Mouse (Mus musculus) kidney, embryonic 14.5 days (tissue): ENCODE data around the gene Cnnm2. TPM values are rescaled to one million over a fixed set of nuclear protein-coding genes. Genes with fewer than 3 reads are reported as not detected.
A peak's percentile ranks its signal among the peaks of the same experiment; 100 is the strongest.

Experiments
- ATAC-seq: fragments of 200-750 bp; cut with Nextera tagmentation; 2 replicates; pipeline ENCODE4 v1.8.0; 2017; ENCODE audit warnings: moderate number of reproducible peaks, mild to moderate bottlenecking, moderate TSS enrichment, moderate library complexity; ENCODE audit not compliant: low FRiP score, low TSS enrichment
- H3K27ac ChIP-seq: fragments of 300-500 bp; sonication (generic); 2 replicates; pipeline ENCODE4 v1.5.1; 2014; ENCODE audit warnings: low read depth, mild to moderate bottlenecking, low read length, moderate library complexity, mixed read lengths
- H3K27me3 ChIP-seq: fragments of 300-500 bp; sonication (generic); 2 replicates; pipeline ENCODE4 v1.6.1; 2014; ENCODE audit warnings: mild to moderate bottlenecking, low read length; ENCODE audit not compliant: control insufficient read depth, insufficient read depth
- H3K36me3 ChIP-seq: fragments of 300-500 bp; sonication (generic); 2 replicates; pipeline ENCODE4 v1.6.1; 2014; ENCODE audit warnings: low read length, mixed read lengths; ENCODE audit not compliant: control insufficient read depth, insufficient read depth
- H3K4me1 ChIP-seq: fragments of 300-500 bp; sonication (generic); 2 replicates; pipeline ENCODE4 v1.6.1; 2014; ENCODE audit warnings: low read length, mixed read lengths; ENCODE audit not compliant: control insufficient read depth, insufficient read depth
- H3K4me2 ChIP-seq: fragments of 300-500 bp; sonication (generic); replicated peaks from 2 replicates; pipeline ENCODE4 v1.6.1; 2014; ENCODE audit warnings: low read depth, mild to moderate bottlenecking, low read length
- H3K4me3 ChIP-seq: fragments of 300-500 bp; sonication (generic); 2 replicates; pipeline ENCODE4 v1.5.1; 2014; ENCODE audit warnings: mild to moderate bottlenecking, low read length
- H3K9ac ChIP-seq: fragments of 300-500 bp; sonication (generic); 2 replicates; pipeline ENCODE4 v1.6.1; 2014; ENCODE audit warnings: low read depth, mild to moderate bottlenecking, low read length, moderate library complexity
- H3K9me3 ChIP-seq: fragments of 300-500 bp; sonication (generic); 2 replicates; pipeline ENCODE4 v1.6.1; 2016; ENCODE audit warnings: low read length; ENCODE audit not compliant: control insufficient read depth
- WGBS: fragments of 180-500 bp; shearing (Covaris S2); extraction: QIAGEN DNeasy Blood & Tissue Kit; methylation state at CpG from one replicate; pipeline ENCODE4 v1.1.7; 2014; 5-methylcytosine and 5-hydroxymethylcytosine counted together
- polyA plus RNA-seq: library from polyadenylated mRNA; unstranded; fragments of >200 nt; fragmentation: Nextera tagmentation; extraction: Ambion mirVana; gene quantifications from 2 replicates; pipeline ENCODE4 v1.2.1, GENCODE M21; 2014

Gene Cnnm2
- polyA plus RNA-seq, 1 experiment from 2014 or later, result 6.8 TPM

GRCm38 (mm10) chr19:46869049-46869448 lies 107.7 kb downstream of the Cnnm2 start:
- Histone ChIP-seq H3K4me1 (peaks cover 14% of the 10 kb centered on the region; the same call in 1 of the 2 replicates), H3K36me3 (no peaks in the 10 kb centered on the region), H3K9ac (no peak overlapping the region), H3K27ac (no peak overlapping the region), H3K4me2 (no peak overlapping the region), H3K9me3 (no peaks in the 10 kb centered on the region), H3K27me3 (no peaks in the 10 kb centered on the region), H3K4me3 (no peak overlapping the region)
- 53% methylated on average over 11 of the region's 11 CpGs for WGBS
- ATAC-seq, result 0 out of 2 replicates have a peak, but pooled peaks have one; percentile 26

- ATAC-seq, result peak; percentile 77
- 11% methylated on average over 6 of the region's 6 CpGs for WGBS
- no peak overlapping the region for H3K4me3 ChIP-seq
- H3K9ac ChIP-seq, result no peak overlapping the region
- no peaks in the 10 kb centered on the region for H3K9me3 ChIP-seq
- peaks cover 13% of the 10 kb centered on the region; the same call in 1 of the 2 replicates for H3K4me1 ChIP-seq
- H3K4me2 ChIP-seq, result no peak overlapping the region
- H3K27ac ChIP-seq, result no peak overlapping the region
- no peaks in the 10 kb centered on the region for H3K27me3 ChIP-seq
- H3K36me3 ChIP-seq, result no peaks in the 10 kb centered on the region
Measured at GRCm38 (mm10) chr19:46869526-46869925, 108.1 kb downstream of the Cnnm2 start.

DNA sequence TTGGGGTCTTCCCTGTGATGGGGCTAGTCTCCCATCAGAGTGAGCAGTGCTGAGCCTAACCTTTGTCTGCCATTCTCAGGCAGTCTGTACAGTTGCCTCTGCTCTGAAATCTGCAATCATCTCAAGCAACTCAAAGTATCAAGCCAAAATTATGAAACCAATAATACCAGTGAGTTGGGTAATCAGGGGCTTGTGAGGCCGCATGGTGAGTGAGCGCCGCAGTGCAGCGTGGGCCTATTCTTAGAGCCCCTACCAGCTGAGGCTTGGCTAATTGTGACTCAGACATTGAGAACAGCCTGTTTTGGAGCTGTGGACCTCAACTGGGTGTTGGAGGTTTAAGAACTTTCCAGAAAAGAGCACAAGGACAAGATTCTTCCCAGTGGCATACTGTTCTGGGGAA lies 109.7 kb downstream of the Cnnm2 start:
- Histone ChIP-seq H3K4me3 (no peak overlapping the region), H3K4me2 (no peak overlapping the region), H3K27ac (no peak overlapping the region), H3K4me1 (no peaks in the 10 kb centered on the region), H3K36me3 (no peaks in the 10 kb centered on the region), H3K9ac (no peak overlapping the region), H3K9me3 (no peaks in the 10 kb centered on the region), H3K27me3 (no peaks in the 10 kb centered on the region)
- ATAC-seq, result no peak
- WGBS, result 93% methylated on average over 4 of the region's 4 CpGs

- no peak overlapping the region for H3K4me2 ChIP-seq
- no peak for ATAC-seq
- no peaks in the 10 kb centered on the region for H3K9me3 ChIP-seq
- H3K36me3 ChIP-seq, result no peaks in the 10 kb centered on the region
- H3K27ac ChIP-seq, result no peak overlapping the region
- no peak overlapping the region for H3K4me3 ChIP-seq
- H3K9ac ChIP-seq, result no peak overlapping the region
- 81% methylated on average over 7 of the region's 7 CpGs for WGBS
- no peaks in the 10 kb centered on the region for H3K4me1 ChIP-seq
- H3K27me3 ChIP-seq, result no peaks in the 10 kb centered on the region
Measured at GRCm38 (mm10) chr19:46871651-46872050, 110.3 kb downstream of the Cnnm2 start.

DNA sequence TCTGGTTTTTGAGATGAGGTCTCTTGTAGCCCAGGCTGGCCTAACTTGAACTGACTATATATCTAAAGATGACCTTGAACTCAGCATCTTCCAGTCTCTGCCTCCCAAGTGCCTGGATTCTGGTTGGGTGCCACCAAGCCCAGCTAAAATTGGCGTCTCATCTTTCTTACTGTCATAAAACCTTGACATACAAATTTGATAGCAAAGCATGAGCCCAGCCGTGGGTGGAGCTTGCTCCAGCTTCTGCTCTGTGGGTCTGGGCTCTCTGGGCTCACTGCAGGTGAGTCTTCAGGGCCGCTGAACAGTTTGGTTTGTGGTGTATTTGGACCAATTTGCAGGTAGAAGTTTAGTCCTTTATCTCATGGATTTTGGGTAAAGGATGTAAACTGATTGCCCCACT lies 112.5 kb downstream of the Cnnm2 start:
- H3K27ac ChIP-seq, result no peak overlapping the region

GRCm38 (mm10) chr19:46875790-46876189 lies 114.4 kb downstream of the Cnnm2 start:
- no peak overlapping the region for H3K27ac ChIP-seq
- 47% methylated on average over 12 of the region's 12 CpGs for WGBS
- ATAC-seq, result peak; percentile 79

More for the DNA sequence above, 112.5 kb downstream of the Cnnm2 start:
- no peak overlapping the region for H3K9ac ChIP-seq
- no peaks in the 10 kb centered on the region for H3K4me1 ChIP-seq
- no peaks in the 10 kb centered on the region; the same call in 1 of the 2 replicates for H3K36me3 ChIP-seq
- H3K4me2 ChIP-seq, result no peak overlapping the region
- no peaks in the 10 kb centered on the region for H3K27me3 ChIP-seq
- H3K4me3 ChIP-seq, result no peak overlapping the region
- H3K9me3 ChIP-seq, result no peaks in the 10 kb centered on the region
- ATAC-seq, result no peak
- 83% methylated on average over 3 of the region's 3 CpGs for WGBS

DNA sequence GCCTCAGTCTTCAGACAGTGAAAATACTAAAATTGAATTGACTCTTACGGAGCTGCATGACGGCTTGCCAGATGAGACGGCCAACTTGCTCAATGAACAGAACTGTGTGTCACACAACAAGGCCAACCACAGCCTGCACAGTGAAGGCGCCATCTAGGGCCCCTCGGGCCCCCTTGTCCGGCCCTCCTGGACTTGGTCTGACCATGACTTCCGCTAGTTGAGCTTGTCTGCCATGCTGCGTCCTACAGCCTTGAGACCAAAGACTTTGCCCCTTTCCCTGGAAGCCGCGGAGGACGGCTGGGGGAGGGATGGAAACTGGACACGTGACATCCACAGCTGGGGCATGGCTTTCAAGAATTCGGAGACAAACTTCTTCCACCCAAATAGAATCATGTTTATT lies 116.5 kb downstream of the Cnnm2 start:
- 81% methylated on average over 13 of the region's 13 CpGs for WGBS
- H3K4me3 ChIP-seq, result no peak overlapping the region

More at GRCm38 (mm10) chr19:46875790-46876189, 114.4 kb downstream of the Cnnm2 start:
- Histone ChIP-seq H3K4me3 (no peak overlapping the region), H3K4me1 (no peaks in the 10 kb centered on the region), H3K27me3 (no peaks in the 10 kb centered on the region), H3K36me3 (no peaks in the 10 kb centered on the region; the same call in 1 of the 2 replicates), H3K9me3 (no peaks in the 10 kb centered on the region), H3K9ac (no peak overlapping the region), H3K4me2 (no peak overlapping the region)

DNA sequence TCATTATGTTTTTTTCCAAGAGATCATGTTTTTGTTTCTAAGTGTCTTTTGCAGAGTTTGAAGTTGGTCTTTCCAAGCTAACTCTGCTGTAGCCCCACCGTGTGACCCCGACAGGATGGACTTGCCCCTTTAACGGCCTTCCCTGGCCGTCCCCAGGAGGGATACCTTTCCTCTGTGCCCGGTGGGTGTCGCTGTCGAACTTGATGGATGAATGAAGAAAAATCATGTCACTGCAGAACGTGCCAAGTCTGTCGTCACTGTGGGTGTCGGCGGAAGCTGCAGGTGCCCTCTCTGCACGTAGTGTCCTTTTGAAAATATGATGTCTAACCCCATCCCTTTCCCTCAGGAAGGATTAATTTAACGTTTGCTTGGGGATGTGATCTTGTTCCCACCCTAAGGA lies 117.0 kb downstream of the Cnnm2 start:
- H3K9ac ChIP-seq, result no peak overlapping the region
- ATAC-seq, result no peak
- H3K27me3 ChIP-seq, result no peaks in the 10 kb centered on the region
- WGBS, result 47% methylated on average over 13 of the region's 13 CpGs
- no peak overlapping the region for H3K4me2 ChIP-seq
- no peak overlapping the region for H3K27ac ChIP-seq
- no peaks in the 10 kb centered on the region for H3K4me1 ChIP-seq
- H3K9me3 ChIP-seq, result no peaks in the 10 kb centered on the region
- H3K36me3 ChIP-seq, result peaks cover 4% of the 10 kb centered on the region; the same call in 1 of the 2 replicates
- H3K4me3 ChIP-seq, result no peak overlapping the region

More for the DNA sequence above, 116.5 kb downstream of the Cnnm2 start:
- Histone ChIP-seq H3K27me3 (no peaks in the 10 kb centered on the region), H3K27ac (no peak overlapping the region), H3K36me3 (peaks cover 2% of the 10 kb centered on the region; the same call in 1 of the 2 replicates), H3K4me2 (no peak overlapping the region), H3K9ac (no peak overlapping the region), H3K9me3 (no peaks in the 10 kb centered on the region), H3K4me1 (no peaks in the 10 kb centered on the region)
- ATAC-seq, result no peak

- H3K9ac ChIP-seq, result no peak overlapping the region
- H3K27me3 ChIP-seq, result no peaks in the 10 kb centered on the region
- H3K36me3 ChIP-seq, result peaks cover 17% of the 10 kb centered on the region
- no peaks in the 10 kb centered on the region for H3K4me1 ChIP-seq
- H3K4me3 ChIP-seq, result no peak overlapping the region
- no peaks in the 10 kb centered on the region for H3K9me3 ChIP-seq
- H3K4me2 ChIP-seq, result no peak overlapping the region
- no peak for ATAC-seq
- 90% methylated on average over 2 of the region's 2 CpGs for WGBS
- H3K27ac ChIP-seq, result no peak overlapping the region
Measured at GRCm38 (mm10) chr19:46879876-46880275, 118.5 kb downstream of the Cnnm2 start.
